In the genomic region with DNA sequence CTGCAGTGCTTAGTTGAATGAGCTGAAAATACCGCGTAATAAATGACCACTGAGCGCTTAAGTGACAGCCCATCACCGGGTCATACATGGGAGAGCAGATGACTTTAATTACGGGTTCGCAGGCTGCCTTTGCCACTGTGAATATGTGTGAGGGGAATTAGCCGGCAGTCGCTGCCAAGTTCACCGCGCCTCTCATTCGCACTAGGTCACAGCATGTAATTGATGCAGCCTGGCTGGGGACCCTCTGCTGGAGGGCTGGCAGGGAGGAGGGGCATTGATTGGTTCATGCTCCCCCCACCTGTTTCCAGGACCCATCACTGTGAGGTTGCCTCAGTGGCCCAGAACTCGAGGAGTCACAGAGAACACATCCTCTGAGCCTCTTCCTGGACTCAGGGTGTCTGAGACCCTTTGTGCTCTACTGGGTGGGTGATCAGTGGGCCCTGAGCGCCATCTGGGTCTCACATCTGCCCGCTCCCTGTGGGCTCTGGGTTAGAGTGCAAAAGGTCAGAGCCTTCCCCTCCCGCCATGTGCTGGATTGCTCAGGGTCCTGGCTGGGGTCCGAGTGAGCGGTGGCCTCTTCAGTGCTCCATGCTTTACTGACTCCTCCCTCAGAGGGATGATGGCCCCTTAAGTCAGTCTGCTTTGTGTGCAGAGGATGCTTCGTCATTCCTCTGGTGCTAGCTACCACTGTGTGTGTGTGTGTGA, we compare ENCODE assay signal across 11 mouse cellular contexts. TPM values are rescaled to one million over a fixed set of nuclear protein-coding genes. Genes with fewer than 3 reads are reported as not detected.
DNase-seq lines count a peak whose midpoint lies in the region; ATAC-seq and TF ChIP-seq lines count a peak whose summit lies in the region.
"Had no signal": no experiment of that assay in that cellular context is flagged by ENCODE, and none has a peak within 500 bp of the region (broad histone marks: within the 10 kb centered on the region; RNA-seq: fewer than 3 reads in every experiment).

No protein-coding gene starts in this region.

- 0 out of 2 replicates have a peak, but pooled peaks cover 5% of the 10 kb centered on the region for H3K9me3 ChIP-seq in kidney, embryonic 16.5 days (ENCODE audit: low read length)
- H3K9me3 ChIP-seq in forebrain, postnatal 0 days (ENCODE audit: low read length): no peaks in the 10 kb centered on the region

- H3K4me1 ChIP-seq in kidney, embryonic 16.5 days (ENCODE audit: insufficient read depth, low read length): peaks cover 4% of the 10 kb centered on the region; the same call in 1 of the 2 replicates
- no peaks in the 10 kb centered on the region; the same call in 1 of the 2 replicates for H3K4me1 ChIP-seq in forebrain, postnatal 0 days (ENCODE audit: insufficient read depth)

- peak; percentile 25; the same call in 1 of the 2 replicates for ATAC-seq in kidney, embryonic 16.5 days (ENCODE audit: low FRiP score, low TSS enrichment)
- peak; percentile 84 for ATAC-seq in forebrain, postnatal 0 days

- no peaks in the 10 kb centered on the region for H3K27me3 ChIP-seq in kidney, embryonic 16.5 days (ENCODE audit: insufficient read depth, low read length)
- no peaks in the 10 kb centered on the region for H3K27me3 ChIP-seq in forebrain, postnatal 0 days (ENCODE audit: insufficient read depth, low read length)
- H3K27me3 ChIP-seq: limb, embryonic 13.5 days had no signal

- H3K9ac ChIP-seq in kidney, embryonic 16.5 days (replicated peaks; ENCODE audit: low read length): no peak overlapping the region
- no peak overlapping the region for H3K9ac ChIP-seq in forebrain, postnatal 0 days
- H3K9ac ChIP-seq: limb, embryonic 13.5 days had no signal

- no peak overlapping the region for H3K4me2 ChIP-seq in kidney, embryonic 16.5 days (replicated peaks; ENCODE audit: low read depth, low read length)
- H3K4me2 ChIP-seq in forebrain, postnatal 0 days (ENCODE audit: low read depth): no peak overlapping the region
- H3K4me2 ChIP-seq: limb, embryonic 13.5 days had no signal

- no peak for TF ChIP-seq CTCF in forebrain, postnatal 0 days (IDR thresholded peaks at IDR 0.05; ENCODE audit: low read depth)

- WGBS in kidney, embryonic 16.5 days: 42% methylated on average over 18 of the region's 18 CpGs
- 22% methylated on average over 18 of the region's 18 CpGs for WGBS in forebrain, postnatal 0 days

- H3K4me3 ChIP-seq in kidney, embryonic 16.5 days (ENCODE audit: low read length): no peak overlapping the region
- no peak overlapping the region for H3K4me3 ChIP-seq in forebrain, postnatal 0 days (ENCODE audit: low read depth, low read length)
- H3K4me3 ChIP-seq: limb, embryonic 13.5 days had no signal

- H3K27ac ChIP-seq in kidney, embryonic 16.5 days (ENCODE audit: low read length): no peak overlapping the region
- H3K27ac ChIP-seq in forebrain, postnatal 0 days (ENCODE audit: low read depth, low read length): no peak overlapping the region
- H3K27ac ChIP-seq: limb, embryonic 13.5 days had no signal

- no peak for DNase-seq in kidney, postnatal 25 days
- peak; percentile 56 for DNase-seq in forebrain, postnatal 0 days
- peak; percentile 46 for DNase-seq in mesoderm, embryonic 11.5 days (ENCODE audit: low read depth, low spot score)
- peak; percentile 81 for DNase-seq in retina, embryonic 14.5 days (ENCODE audit: low spot score)
- DNase-seq in urinary bladder, postnatal 25 days (ENCODE audit: low spot score): no peak
- DNase-seq in frontal cortex, adult 2 months (ENCODE audit: extremely low spot score in 1 of 2, low spot score in 1 of 2): no peak
- no peak for DNase-seq in spleen, postnatal 36 days (ENCODE audit: low spot score in 2 of 2)
- DNase-seq: adrenal gland, postnatal 25 days; cerebellum, postnatal 25 days had no signal

- peaks cover 8% of the 10 kb centered on the region for H3K36me3 ChIP-seq in kidney, embryonic 16.5 days (ENCODE audit: insufficient read depth, low read length)
- H3K36me3 ChIP-seq in forebrain, postnatal 0 days (ENCODE audit: insufficient read depth): peaks cover 8% of the 10 kb centered on the region; the same call in 1 of the 2 replicates

RNA-seq across cellular contexts. Expression of a gene that starts 34.7 kb away (rescaled TPM):
- polyA plus RNA-seq in kidney, embryonic 16.5 days (2015; fragmentation: Nextera tagmentation; extraction: Ambion mirVana): 5.9 and 6.6 TPM in 2 replicates
- total RNA-seq in forebrain, postnatal 0 days (2014; rRNA removed): 31.5 and 38.6 TPM in 2 replicates
- polyA plus RNA-seq in forebrain, postnatal 0 days (2015; fragmentation: Nextera tagmentation; extraction: Ambion mirVana): 20.9 and 24.2 TPM in 2 replicates
- 192 and 194 TPM in 2 replicates for polyA plus RNA-seq in frontal cortex, adult 2 months (2012; rRNA removed)

RNA-seq across cellular contexts. Expression of a gene that starts 35.9 kb away (rescaled TPM):
- polyA plus RNA-seq in kidney, embryonic 16.5 days (2015; fragmentation: Nextera tagmentation; extraction: Ambion mirVana): 5.0 and 5.2 TPM in 2 replicates
- total RNA-seq in forebrain, postnatal 0 days (2014; rRNA removed): 5.5 and 6.5 TPM in 2 replicates
- polyA plus RNA-seq in forebrain, postnatal 0 days (2015; fragmentation: Nextera tagmentation; extraction: Ambion mirVana): 2.6 and 3.5 TPM in 2 replicates
- polyA plus RNA-seq in frontal cortex, adult 2 months (2012; rRNA removed): 13.6 and 13.8 TPM in 2 replicates

Comparison
In these comparisons a context has a peak if more than half of its experiments do, and no peak if none do; other contexts are left out.
1. DNase-seq: peak in forebrain, postnatal 0 days (single experiment), mesoderm, embryonic 11.5 days (single experiment) and retina, embryonic 14.5 days (single experiment); none in kidney, postnatal 25 days (0 of 2), urinary bladder, postnatal 25 days (single experiment), frontal cortex, adult 2 months (0 of 2) and spleen, postnatal 36 days (0 of 2).